Mouse (Mus musculus): ENCODE measurements around the gene Evi5. TPM values are rescaled to one million over a fixed set of nuclear protein-coding genes. Genes with fewer than 3 reads are reported as not detected.

Gene Evi5
- polyA plus RNA-seq, 1 experiment = 6.2 TPM

- no peaks in the 10 kb centered on the region for H3K36me3 ChIP-seq (ENCODE audit: control insufficient read depth, insufficient read depth, low read length)
- no peaks in the 10 kb centered on the region for H3K4me1 ChIP-seq (ENCODE audit: control insufficient read depth, insufficient read depth, insufficient read length)
- TF ChIP-seq CTCF (IDR thresholded peaks at IDR 0.05; ENCODE audit: extremely low read depth, insufficient read depth, insufficient read length, insufficient replicate concordance) = no peak
- no peak for TF ChIP-seq POLR2A (IDR thresholded peaks at IDR 0.05; ENCODE audit: low read depth, low read length)
- H3K4me3 ChIP-seq (ENCODE audit: extremely low read depth, insufficient read depth, insufficient read length) = no peak overlapping the region
- H3K27ac ChIP-seq (ENCODE audit: insufficient read depth, low read length) = no peak overlapping the region
- no peaks in the 10 kb centered on the region for H3K27me3 ChIP-seq (ENCODE audit: control insufficient read depth, insufficient read depth, low read length)
- DNase-seq (ENCODE audit: low read depth in 1 of 2, low spot score in 2 of 2) = no peak
- 86% methylated on average over 5 of the region's 5 CpGs for WGBS
Observed at GRCm38 (mm10) chr5:107847349-107847748, 27.6 kb downstream of the Evi5 start.

DNA sequence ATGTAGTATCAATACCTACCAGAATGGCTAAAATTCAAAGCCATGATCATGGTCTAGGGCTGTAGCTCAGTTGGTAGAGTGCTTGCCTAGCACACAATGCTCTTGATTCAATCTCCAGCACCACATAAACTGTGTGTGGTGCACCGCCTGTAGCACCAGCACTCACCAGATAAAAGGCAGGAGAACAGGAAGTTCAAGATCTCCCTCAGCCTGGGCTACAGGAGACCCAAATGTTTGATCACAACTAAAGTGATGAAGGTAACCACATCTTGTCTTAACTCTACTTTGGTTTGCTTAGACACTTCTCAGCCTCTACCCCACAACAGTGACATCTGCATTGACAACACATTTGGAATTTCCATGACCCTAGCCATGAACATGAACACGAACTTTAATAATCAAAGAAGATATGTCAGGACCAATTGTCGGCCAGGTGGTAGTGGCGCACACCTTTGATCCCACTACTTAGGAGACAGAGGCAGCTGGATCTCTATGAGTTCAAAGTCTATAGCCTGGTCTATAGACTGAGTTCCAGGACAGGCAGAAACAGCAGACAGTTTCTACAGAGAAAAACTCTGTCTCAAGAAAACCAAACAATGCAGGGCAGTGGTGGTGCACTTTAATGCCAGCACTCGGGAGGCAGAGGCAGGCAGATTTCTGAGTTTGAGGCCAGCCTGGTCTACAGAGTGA, 34.2 kb downstream of the Evi5 start:
- WGBS = 80% methylated on average over 5 of the region's 5 CpGs
- H3K4me3 ChIP-seq (ENCODE audit: extremely low read depth, insufficient read depth, insufficient read length) = no peak overlapping the region
- H3K27me3 ChIP-seq (ENCODE audit: control insufficient read depth, insufficient read depth, low read length) = no peaks in the 10 kb centered on the region
- H3K27ac ChIP-seq (ENCODE audit: insufficient read depth, low read length) = no peak overlapping the region
- H3K4me1 ChIP-seq (ENCODE audit: control insufficient read depth, insufficient read depth, insufficient read length) = peaks cover 2% of the 10 kb centered on the region; the same call in 1 of the 2 replicates
- H3K36me3 ChIP-seq (ENCODE audit: control insufficient read depth, insufficient read depth, low read length) = 0 out of 2 replicates have a peak, but pooled peaks cover 2% of the 10 kb centered on the region
- peak in 1 of 2 experiments; percentile 31 for DNase-seq (ENCODE audit: low read depth in 1 of 2, low spot score in 2 of 2)
- TF ChIP-seq POLR2A (IDR thresholded peaks at IDR 0.05; ENCODE audit: low read depth, low read length) (no peak), CTCF (IDR thresholded peaks at IDR 0.05; ENCODE audit: extremely low read depth, insufficient read depth, insufficient read length, insufficient replicate concordance) (no peak)

DNA sequence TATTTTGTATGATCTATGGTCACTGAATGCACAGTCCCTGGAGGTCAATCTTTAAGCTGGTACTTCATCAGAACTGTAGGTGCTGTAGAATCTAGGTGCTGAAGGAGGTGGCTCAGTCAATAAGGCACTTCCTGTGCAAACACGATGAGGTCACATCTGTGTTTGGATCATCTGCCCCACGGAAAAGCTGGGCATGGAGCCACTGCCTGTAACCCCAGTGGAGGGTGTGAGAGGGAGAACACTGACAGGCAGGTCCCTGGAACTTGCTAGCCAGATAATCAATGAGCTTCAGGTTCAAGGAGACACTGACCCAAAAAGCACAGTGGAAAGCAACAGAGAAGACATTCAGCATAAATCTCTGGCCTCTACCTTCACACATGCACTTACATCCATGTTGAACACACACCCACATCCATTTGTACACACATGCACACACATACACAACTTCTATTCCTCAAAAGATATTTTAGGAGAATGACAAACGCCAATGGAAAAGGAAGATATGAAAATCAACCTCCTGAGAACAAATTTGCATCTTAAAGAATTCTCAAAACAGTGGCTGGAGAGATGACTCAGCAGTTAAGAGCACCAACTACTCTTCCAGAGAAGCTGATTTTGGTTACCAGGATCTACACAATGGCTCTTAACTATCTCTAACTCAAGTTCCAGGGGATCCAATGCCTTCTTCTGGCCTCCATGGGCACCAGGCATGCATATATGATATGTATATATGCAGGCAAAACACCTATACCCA, 35.8 kb downstream of the Evi5 start:
- TF ChIP-seq POLR2A (IDR thresholded peaks at IDR 0.05; ENCODE audit: low read depth, low read length) (no peak), CTCF (IDR thresholded peaks at IDR 0.05; ENCODE audit: extremely low read depth, insufficient read depth, insufficient read length, insufficient replicate concordance) (no peak)
- Histone ChIP-seq H3K27me3 (ENCODE audit: control insufficient read depth, insufficient read depth, low read length) (no peaks in the 10 kb centered on the region), H3K4me1 (ENCODE audit: control insufficient read depth, insufficient read depth, insufficient read length) (peaks cover 2% of the 10 kb centered on the region; the same call in 1 of the 2 replicates), H3K4me3 (ENCODE audit: extremely low read depth, insufficient read depth, insufficient read length) (no peak overlapping the region), H3K27ac (ENCODE audit: insufficient read depth, low read length) (no peak overlapping the region), H3K36me3 (ENCODE audit: control insufficient read depth, insufficient read depth, low read length) (0 out of 2 replicates have a peak, but pooled peaks cover 2% of the 10 kb centered on the region)
- DNase-seq (ENCODE audit: low read depth in 1 of 2, low spot score in 2 of 2) = no peak
- WGBS = 48% methylated on average over 3 of the region's 3 CpGs

DNA sequence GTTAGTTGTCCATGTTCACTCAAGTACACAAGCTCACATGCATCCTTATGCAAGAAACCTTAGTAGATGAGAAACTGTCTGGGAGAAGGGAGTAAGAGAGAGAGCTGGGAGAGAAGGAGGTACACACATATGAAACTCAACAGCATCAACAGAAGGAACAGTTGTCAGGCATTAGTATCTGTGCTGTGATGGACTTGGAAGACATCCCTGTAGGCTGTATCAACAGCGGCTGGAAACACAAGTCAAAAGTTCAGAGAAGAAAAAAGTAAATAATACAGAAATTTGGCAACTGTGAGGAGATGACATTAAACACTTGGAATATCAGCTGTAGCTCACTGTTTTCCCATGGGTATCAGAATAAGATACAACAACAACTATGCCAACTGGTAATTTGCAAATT, 40.6 kb downstream of the Evi5 start:
- Histone ChIP-seq H3K36me3 (ENCODE audit: control insufficient read depth, insufficient read depth, low read length) (no peaks in the 10 kb centered on the region), H3K4me3 (ENCODE audit: extremely low read depth, insufficient read depth, insufficient read length) (no peak overlapping the region), H3K27ac (ENCODE audit: insufficient read depth, low read length) (no peak overlapping the region), H3K4me1 (ENCODE audit: control insufficient read depth, insufficient read depth, insufficient read length) (no peaks in the 10 kb centered on the region), H3K27me3 (ENCODE audit: control insufficient read depth, insufficient read depth, low read length) (no peaks in the 10 kb centered on the region)
- no peak for TF ChIP-seq POLR2A (IDR thresholded peaks at IDR 0.05; ENCODE audit: low read depth, low read length)
- no peak for DNase-seq (ENCODE audit: low read depth in 1 of 2, low spot score in 2 of 2)
- WGBS = 93% methylated on average over 1 of the region's 1 CpGs

DNA sequence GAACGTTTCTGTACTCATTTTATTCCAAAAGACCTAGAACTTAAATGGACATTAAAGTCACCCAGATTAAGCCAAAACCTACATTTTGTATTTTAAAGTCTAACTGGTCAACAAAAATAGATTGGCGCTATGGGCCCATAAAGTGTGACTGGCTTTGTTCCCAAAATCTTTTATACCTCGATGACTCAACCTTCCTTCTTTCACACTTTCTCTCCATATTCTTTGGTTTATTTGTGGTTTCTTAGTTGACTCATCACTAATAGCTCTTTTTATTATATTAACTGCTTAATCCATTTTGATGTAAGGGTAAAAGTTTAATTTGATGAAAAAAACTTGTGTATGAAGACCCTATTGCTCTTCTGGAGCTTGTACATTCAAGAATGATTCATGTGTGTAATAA, 43.6 kb downstream of the Evi5 start:
- Histone ChIP-seq H3K4me1 (ENCODE audit: control insufficient read depth, insufficient read depth, insufficient read length) (no peaks in the 10 kb centered on the region), H3K36me3 (ENCODE audit: control insufficient read depth, insufficient read depth, low read length) (no peaks in the 10 kb centered on the region), H3K27ac (ENCODE audit: insufficient read depth, low read length) (no peak overlapping the region), H3K4me3 (ENCODE audit: extremely low read depth, insufficient read depth, insufficient read length) (no peak overlapping the region), H3K27me3 (ENCODE audit: control insufficient read depth, insufficient read depth, low read length) (no peaks in the 10 kb centered on the region)
- no peak for DNase-seq (ENCODE audit: low read depth in 1 of 2, low spot score in 2 of 2)
- 86% methylated on average over 3 of the region's 3 CpGs for WGBS
- TF ChIP-seq CTCF (IDR thresholded peaks at IDR 0.05; ENCODE audit: extremely low read depth, insufficient read depth, insufficient read length, insufficient replicate concordance) = no peak
- TF ChIP-seq POLR2A (IDR thresholded peaks at IDR 0.05; ENCODE audit: low read depth, low read length) = no peak

DNA sequence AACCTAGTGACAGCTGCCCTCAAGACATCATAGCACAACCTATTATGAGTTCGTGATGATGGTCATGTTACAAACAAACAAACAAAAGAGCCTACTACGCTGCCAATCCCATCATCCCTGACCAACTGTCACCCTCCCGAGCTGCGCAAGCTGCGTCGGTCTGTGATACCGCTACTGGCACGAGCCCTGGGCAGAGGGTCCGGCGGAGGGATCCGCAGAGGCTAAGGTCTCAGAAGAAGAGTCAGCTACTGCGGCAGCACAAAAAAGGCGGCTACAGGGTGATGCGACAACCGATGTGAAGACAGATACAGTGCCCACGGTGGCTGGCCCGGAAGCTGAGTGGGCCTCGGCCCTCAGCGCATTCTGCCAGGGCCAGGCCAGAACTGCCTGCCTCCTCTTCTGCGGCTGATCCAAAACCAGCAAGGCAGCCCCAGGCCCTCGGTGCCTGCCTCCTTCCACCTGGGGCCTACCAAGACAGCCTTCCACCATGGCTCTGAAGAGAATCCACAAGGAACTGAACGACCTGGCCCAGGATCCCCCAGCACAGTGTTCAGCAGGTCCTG, 44.8 kb downstream of the Evi5 start, which contains the start of gene Ube2d2b:
Ube2d2b (plus strand) TSS at position 102 of the 563 bp plus-strand sequence.
- no peaks in the 10 kb centered on the region for H3K36me3 ChIP-seq (ENCODE audit: control insufficient read depth, insufficient read depth, low read length)
- no peak for DNase-seq (ENCODE audit: low read depth in 1 of 2, low spot score in 2 of 2)
- H3K27me3 ChIP-seq (ENCODE audit: control insufficient read depth, insufficient read depth, low read length) = no peaks in the 10 kb centered on the region
- H3K27ac ChIP-seq (ENCODE audit: insufficient read depth, low read length) = no peak within 1 kb of the TSS
- H3K4me3 ChIP-seq (ENCODE audit: extremely low read depth, insufficient read depth, insufficient read length) = no peak within 1 kb of the TSS
- WGBS = 96% methylated on average over 22 of the region's 22 CpGs
- TF ChIP-seq POLR2A (IDR thresholded peaks at IDR 0.05; ENCODE audit: low read depth, low read length) (no peak), CTCF (IDR thresholded peaks at IDR 0.05; ENCODE audit: extremely low read depth, insufficient read depth, insufficient read length, insufficient replicate concordance) (no peak)
- H3K4me1 ChIP-seq (ENCODE audit: control insufficient read depth, insufficient read depth, insufficient read length) = no peaks in the 10 kb centered on the region
